Mouse (Mus musculus) left cerebral cortex, adult 18-20 months (tissue): ENCODE results near the gene Ank. TPM values are rescaled to one million over a fixed set of nuclear protein-coding genes. Genes with fewer than 3 reads are reported as not detected.
A peak's percentile ranks its signal among the peaks of the same experiment; 100 is the strongest.

ENCODE experiments used
- DNase-seq, 2 experiments: peaks; one replicate each; pipeline ENCODE4 v3.0.0; 2021 to 2022; ENCODE audit warnings: low spot score in 2 of 2, mixed read lengths in 1 of 2
- microRNA-seq, 2 experiments: library from miRNA; unstranded; fragments of <30 nt; microRNA quantifications; one replicate each; pipeline ENCODE4 v1.2.0; 2021
- total RNA-seq, 2 experiments: library from RNA; stranded (reverse); gene quantifications; 2 replicates each; pipeline ENCODE4 v1.2.3; 2021

Ank gene
- total RNA-seq, 2 experiments from 2014 or later: 185 to 192 TPM

DNA sequence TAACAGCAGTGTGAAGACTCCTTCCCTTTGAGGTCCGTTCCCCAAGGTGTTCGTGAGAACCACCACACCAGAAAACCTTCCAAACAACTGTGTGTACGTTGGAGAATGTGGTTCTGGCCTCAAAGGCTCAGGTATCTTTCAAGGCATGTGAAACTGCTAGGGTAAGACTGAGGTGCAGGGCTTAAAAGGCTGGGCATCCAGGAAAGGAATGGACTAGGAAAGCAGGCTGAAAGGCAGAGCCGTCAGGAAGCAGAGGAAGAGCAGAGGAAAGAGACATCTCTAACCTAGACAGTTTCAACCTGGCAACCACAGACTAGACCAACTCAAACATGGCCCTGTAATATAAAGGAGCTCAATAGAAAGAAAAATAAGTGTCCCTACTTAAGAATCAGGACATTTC is 162.6 kb downstream of the Ank start:
- DNase-seq: no peak

DNA sequence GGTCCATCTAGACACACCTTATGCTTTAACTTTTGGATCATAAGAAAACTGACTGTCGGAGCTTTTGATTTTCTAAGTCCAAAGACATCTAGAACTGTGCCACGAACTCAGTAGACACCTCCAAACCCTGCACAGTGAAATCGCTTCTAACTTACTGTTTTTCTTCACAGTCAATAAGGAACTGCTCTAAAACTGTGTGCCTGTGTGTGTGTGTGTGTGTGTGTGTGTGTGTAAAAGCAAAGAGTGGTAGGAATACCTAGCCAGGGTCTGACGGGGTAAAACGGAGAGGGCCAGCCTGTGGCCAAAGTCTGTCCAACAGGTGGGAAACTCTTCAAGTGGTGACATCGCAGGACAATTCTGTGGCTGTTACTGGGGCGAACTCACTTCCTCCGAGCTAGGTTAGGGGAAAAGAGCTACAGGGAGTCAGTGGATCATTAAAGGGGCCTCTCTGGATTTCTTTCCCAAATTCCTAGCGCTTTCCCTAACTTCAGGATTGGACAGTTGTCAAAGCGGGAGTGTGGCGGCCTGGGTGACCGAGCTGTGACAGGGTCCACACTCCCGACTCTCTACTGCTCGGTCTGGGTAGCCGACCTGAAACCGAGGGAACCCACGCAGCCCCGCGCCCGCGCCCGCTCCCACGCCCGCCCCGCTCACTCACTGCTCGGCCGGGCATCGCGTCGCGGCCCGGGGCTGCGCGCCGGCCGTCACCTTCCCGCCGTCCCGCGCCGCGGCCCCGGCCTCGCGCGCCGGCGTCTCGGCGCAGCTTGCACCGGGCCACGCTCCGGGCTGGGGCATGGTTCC is 163.5 kb downstream of the Ank start:
- DNase-seq: peak in 1 of 2 experiments; percentile 31

DNA sequence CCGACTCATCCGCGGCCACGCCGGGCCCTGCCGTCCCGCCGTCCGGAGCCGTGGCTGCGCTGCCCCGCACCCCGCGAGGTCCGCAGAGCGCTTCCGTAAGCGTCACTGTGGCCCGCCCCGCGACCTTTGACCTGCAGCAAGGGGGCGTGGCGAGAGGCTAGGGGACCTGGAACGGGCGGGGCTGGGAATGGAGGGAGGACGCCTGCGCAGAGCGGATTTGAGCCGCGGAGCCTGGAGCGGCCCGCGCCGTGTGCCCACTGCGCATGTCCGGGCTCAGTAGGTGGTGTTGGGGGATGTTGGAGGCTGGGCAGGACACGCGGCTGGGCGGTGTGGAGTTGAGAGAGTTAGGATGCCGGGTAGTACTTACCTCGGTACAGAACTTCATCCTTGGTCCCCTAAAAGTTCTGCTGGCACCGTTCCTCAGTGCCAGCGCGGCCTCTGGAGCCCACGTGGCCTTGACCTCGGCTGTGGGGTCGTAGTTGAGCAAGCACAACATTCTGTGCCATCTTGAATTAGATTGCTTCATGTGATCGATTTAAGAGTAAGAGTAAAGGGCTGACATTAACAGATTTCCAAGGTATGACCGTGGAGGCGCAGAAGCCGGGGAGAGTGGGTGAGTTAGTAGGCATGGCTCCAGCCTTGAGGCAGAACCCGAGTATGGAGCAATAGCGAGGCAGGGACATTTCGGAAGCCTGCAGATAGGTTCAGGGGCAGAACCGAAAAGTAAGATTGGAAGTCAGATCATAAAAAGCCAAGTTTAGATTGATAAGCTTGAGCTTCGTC is 164.3 kb downstream of the Ank start, which contains the start of gene Otulin:
Gene Otulin, minus strand, starts transcription at position 93 of the 783 bp plus-strand sequence.
- DNase-seq: peak; percentile 99 to 100

DNA sequence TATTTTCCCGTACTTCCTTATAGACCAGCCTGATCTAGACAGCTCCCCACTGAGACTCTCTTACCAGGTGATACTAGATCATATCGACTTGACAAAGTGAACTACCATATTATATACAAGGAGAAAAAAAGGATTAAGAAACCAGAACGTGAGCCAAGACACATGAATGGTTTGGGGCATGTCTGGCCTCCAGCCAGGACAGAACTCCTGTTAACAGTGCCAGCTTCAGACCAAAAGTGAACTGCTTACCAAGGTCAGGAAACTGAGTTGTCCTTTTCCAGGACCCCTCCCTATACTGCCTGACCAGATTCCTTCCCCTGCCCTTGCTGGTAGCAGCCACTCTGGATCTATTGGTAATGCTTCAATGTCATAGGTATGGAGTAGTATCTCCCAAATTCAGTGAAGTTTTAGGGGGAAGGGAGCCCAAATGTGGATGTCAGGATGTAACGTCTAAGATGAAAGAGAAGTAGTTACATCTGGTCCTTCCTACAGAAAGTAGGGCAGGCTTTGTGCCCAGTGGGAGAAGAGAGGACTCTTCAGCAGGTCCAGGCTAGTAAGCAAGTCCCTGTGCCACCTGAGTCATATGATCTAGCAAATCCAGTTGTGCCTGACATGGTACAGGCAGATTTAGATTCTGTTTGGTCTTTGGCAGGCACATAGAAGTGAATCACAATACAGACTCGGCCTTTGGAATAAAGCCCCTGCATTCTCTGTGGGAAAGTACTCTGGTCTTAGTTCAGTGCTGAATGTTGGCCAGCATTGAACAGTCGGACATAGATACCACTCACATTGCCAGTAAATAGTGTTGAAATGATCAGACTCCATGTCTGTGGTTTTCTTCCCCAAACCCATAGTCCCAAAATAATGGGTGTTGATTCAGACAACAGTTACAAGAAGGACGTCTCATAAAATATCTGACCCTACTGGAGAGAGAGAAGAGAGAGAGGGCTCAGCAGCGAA is 167.7 kb downstream of the Ank start:
- no peak for DNase-seq

DNA sequence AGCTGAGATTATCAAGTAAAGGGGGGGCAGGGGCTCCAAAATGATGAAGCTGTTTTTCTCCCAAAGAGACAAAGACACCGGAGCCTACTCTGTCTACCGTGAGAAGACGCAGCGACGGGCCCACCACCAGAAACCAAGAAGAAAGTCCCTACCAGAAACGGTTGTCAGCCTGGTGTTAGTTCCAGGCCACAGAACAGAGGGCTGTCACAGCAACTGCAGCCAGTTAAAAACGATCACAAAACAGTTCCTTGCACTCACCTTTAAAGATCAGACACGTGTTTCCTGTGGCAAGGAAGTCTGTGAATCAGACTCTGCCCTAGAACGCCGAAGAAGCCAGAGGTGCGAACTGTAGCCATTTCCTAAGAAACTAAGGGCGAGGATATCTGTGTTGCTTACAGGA is 174.7 kb downstream of the Ank start:
- no peak for DNase-seq

DNA sequence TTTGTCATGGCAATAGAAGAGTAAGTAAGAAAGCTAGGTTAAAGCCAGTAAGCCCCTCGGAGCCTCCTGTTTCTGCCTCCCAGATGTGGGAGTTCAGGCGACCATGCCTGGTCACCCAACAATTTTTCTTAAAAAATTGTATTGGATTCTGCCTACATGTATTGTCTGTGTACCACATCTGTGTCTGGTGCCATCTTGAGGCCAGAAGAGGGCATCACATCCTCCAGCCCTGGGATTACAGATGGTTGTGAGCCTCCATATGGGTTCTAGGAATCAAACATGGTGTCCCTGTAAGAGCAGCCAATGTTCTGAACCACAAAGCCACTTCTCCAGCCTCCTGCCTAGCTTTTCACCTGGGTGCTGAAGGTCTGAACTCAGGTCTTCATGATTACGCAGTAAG is 176.4 kb downstream of the Ank start:
- DNase-seq: peak; percentile 61 to 62

Small RNA genes within 50 kb of the gene (microRNA-seq; reads per million reads assigned to microRNA genes)
- 3.2 to 4.0 reads per million in 2 experiments for gene Mir7117

Other genes with a start within 250 kb of the Ank start
- 10 to 100 TPM; 19.7 to 21.5 TPM for gene Otulin, start 164.0 kb downstream of the Ank start, total RNA-seq
- 10 to 100 TPM; 25.1 to 27.8 TPM for gene Otulinl, start 214.9 kb downstream of the Ank start, total RNA-seq